In genomic region chr3:82636666-82637065, GRCm38 (mm10) we compare ENCODE assay signal across 12 mouse cellular contexts.
DNase-seq lines count a peak whose midpoint lies in the region; ATAC-seq and TF ChIP-seq lines count a peak whose summit lies in the region.
"Had no signal": no experiment of that assay in that cellular context is flagged by ENCODE, and none has a peak within 500 bp of the region (broad histone marks: within the 10 kb centered on the region; RNA-seq: fewer than 3 reads in every experiment).

No protein-coding gene starts in this region.

- H3K36me3 ChIP-seq in liver, postnatal 0 days (replicated peaks; ENCODE audit: insufficient read depth, low read length) = no peaks in the 10 kb centered on the region
- H3K36me3 ChIP-seq in forebrain, embryonic 14.5 days (ENCODE audit: control insufficient read depth, insufficient read depth, low read length) = no peaks in the 10 kb centered on the region
- H3K36me3 ChIP-seq: embryonic facial prominence, embryonic 15.5 days; neural tube, embryonic 13.5 days had no signal

- H3K4me2 ChIP-seq in liver, postnatal 0 days (ENCODE audit: low read depth, low read length) = no peak overlapping the region
- no peak overlapping the region for H3K4me2 ChIP-seq in forebrain, embryonic 14.5 days (ENCODE audit: low read length)
- H3K4me2 ChIP-seq: embryonic facial prominence, embryonic 15.5 days; neural tube, embryonic 13.5 days had no signal

- H3K4me1 ChIP-seq in liver, postnatal 0 days (ENCODE audit: insufficient read depth) = no peaks in the 10 kb centered on the region
- H3K4me1 ChIP-seq in forebrain, embryonic 14.5 days (ENCODE audit: control insufficient read depth, insufficient read depth, low read length) = no peaks in the 10 kb centered on the region
- H3K4me1 ChIP-seq: neural tube, embryonic 13.5 days had no signal

- no peak overlapping the region for H3K9ac ChIP-seq in liver, postnatal 0 days (replicated peaks)
- H3K9ac ChIP-seq in forebrain, embryonic 14.5 days (ENCODE audit: low read length) = no peak overlapping the region
- H3K9ac ChIP-seq: embryonic facial prominence, embryonic 15.5 days; neural tube, embryonic 13.5 days had no signal

- H3K27ac ChIP-seq in liver, postnatal 0 days (ENCODE audit: low read depth) = no peak overlapping the region
- H3K27ac ChIP-seq in forebrain, embryonic 14.5 days (ENCODE audit: low read depth, low read length) = no peak overlapping the region
- peak overlapping the region; percentile 70; the same call in 1 of the 2 replicates for H3K27ac ChIP-seq in layer of hippocampus, adult 2 months
- H3K27ac ChIP-seq: embryonic facial prominence, embryonic 15.5 days; left cerebral cortex, adult 2 months; neural tube, embryonic 13.5 days had no signal

- no peak for ATAC-seq in liver, postnatal 0 days
- peak; percentile 52; the same call in 1 of the 2 replicates for ATAC-seq in forebrain, embryonic 14.5 days
- ATAC-seq: Patski had no signal

- no peak overlapping the region for H3K4me3 ChIP-seq in liver, postnatal 0 days (ENCODE audit: low read depth, low read length)
- H3K4me3 ChIP-seq in forebrain, embryonic 14.5 days (ENCODE audit: low read depth, low read length) = no peak overlapping the region
- H3K4me3 ChIP-seq in layer of hippocampus, adult 2 months = no peak overlapping the region
- H3K4me3 ChIP-seq: embryonic facial prominence, embryonic 15.5 days; left cerebral cortex, adult 2 months; neural tube, embryonic 13.5 days had no signal

- H3K9me3 ChIP-seq in liver, postnatal 0 days (ENCODE audit: low read length) = no peaks in the 10 kb centered on the region
- no peaks in the 10 kb centered on the region for H3K9me3 ChIP-seq in forebrain, embryonic 14.5 days (replicated peaks; ENCODE audit: control insufficient read depth, low read length)
- H3K9me3 ChIP-seq: embryonic facial prominence, embryonic 15.5 days; neural tube, embryonic 13.5 days had no signal

- peak; percentile 2 for DNase-seq in liver
- no peak for DNase-seq in liver, postnatal 0 days
- DNase-seq in forebrain, embryonic 14.5 days (ENCODE audit: low spot score) = peak; percentile 33
- peak; percentile 50 to 65 for DNase-seq in layer of hippocampus, adult 2 months (ENCODE audit: low spot score in 2 of 2)
- DNase-seq in right cerebral cortex, postnatal 10 days (ENCODE audit: low spot score in 2 of 2) = peak; percentile 47 to 74
- DNase-seq in adipocyte (ENCODE audit: low spot score) = no peak
- DNase-seq in gastrocnemius, adult 8-10 months (ENCODE audit: low spot score in 2 of 2) = no peak
- no peak for DNase-seq in kidney, postnatal 25 days

- TF ChIP-seq CTCF in liver, postnatal 0 days (IDR thresholded peaks at IDR 0.05; ENCODE audit: low read depth) = no peak
- no peak for TF ChIP-seq CTCF in layer of hippocampus, adult 2 months (conservative IDR thresholded peaks at IDR 0.05)

- WGBS in liver, postnatal 0 days (ENCODE audit: insufficient replicate concordance) = 35% methylated on average over 3 of the region's 3 CpGs
- whole genome bisulfite sequencing in forebrain, embryonic 14.5 days = 38% methylated on average over 3 of the region's 3 CpGs

- no peaks in the 10 kb centered on the region for H3K27me3 ChIP-seq in liver, postnatal 0 days (ENCODE audit: insufficient read depth, low read length)
- no peaks in the 10 kb centered on the region for H3K27me3 ChIP-seq in forebrain, embryonic 14.5 days (replicated peaks; ENCODE audit: control insufficient read depth, insufficient read depth, low read length)
- H3K27me3 ChIP-seq: embryonic facial prominence, embryonic 15.5 days; neural tube, embryonic 13.5 days had no signal

- no peak for TF ChIP-seq EP300 in liver, postnatal 0 days (IDR thresholded peaks at IDR 0.05; ENCODE audit: low read depth)

Comparison
In these comparisons a context has a peak if more than half of its experiments do, and no peak if none do; other contexts are left out.
1. DNase-seq: peak in liver (single experiment), forebrain, embryonic 14.5 days (single experiment), layer of hippocampus, adult 2 months (2 of 2) and right cerebral cortex, postnatal 10 days (2 of 2); none in liver, postnatal 0 days (single experiment), adipocyte (single experiment), gastrocnemius, adult 8-10 months (0 of 2) and kidney, postnatal 25 days (0 of 2).